Mouse (Mus musculus) spleen, adult 18-20 months (tissue): ENCODE results near the gene Ercc2.
A peak's percentile ranks its signal among the peaks of the same experiment; 100 is the strongest.

Experiments
- DNase-seq, 2 experiments: peaks; one replicate each; pipeline ENCODE4 v3.0.0; 2022; ENCODE audit warnings: mixed read lengths in 2 of 2

Ercc2 gene

GRCm38 (mm10) chr7:19409753-19410152, 27.9 kb downstream of the Ercc2 start:
- DNase-seq, result no peak

- no peak for DNase-seq
Measured at GRCm38 (mm10) chr7:19410766-19411344, 29.0 kb downstream of the Ercc2 start.

- DNase-seq, result no peak
Measured at GRCm38 (mm10) chr7:19411783-19412182, 30.0 kb downstream of the Ercc2 start.

GRCm38 (mm10) chr7:19413525-19413924, 31.7 kb downstream of the Ercc2 start:
- no peak for DNase-seq

- no peak for DNase-seq
Measured at GRCm38 (mm10) chr7:19416590-19416989, 34.8 kb downstream of the Ercc2 start.

- DNase-seq, result no peak
Measured at GRCm38 (mm10) chr7:19420121-19420520, 38.3 kb downstream of the Ercc2 start.

- peak; percentile 74 to 85 for DNase-seq
Measured at GRCm38 (mm10) chr7:19420821-19421636, 39.2 kb downstream of the Ercc2 start.

- no peak for DNase-seq
Measured at GRCm38 (mm10) chr7:19423083-19423482, 41.3 kb downstream of the Ercc2 start.

GRCm38 (mm10) chr7:19424051-19424450, 42.2 kb downstream of the Ercc2 start:
- no peak for DNase-seq

GRCm38 (mm10) chr7:19426349-19426748, 44.5 kb downstream of the Ercc2 start:
- no peak for DNase-seq

- no peak for DNase-seq
Measured at GRCm38 (mm10) chr7:19426888-19427287, 45.1 kb downstream of the Ercc2 start.

GRCm38 (mm10) chr7:19427999-19428650, 46.3 kb downstream of the Ercc2 start:
- DNase-seq, result peak in 1 of 2 experiments; percentile 19

GRCm38 (mm10) chr7:19429726-19430125, 47.9 kb downstream of the Ercc2 start:
- DNase-seq, result no peak

GRCm38 (mm10) chr7:19430402-19430801, 48.6 kb downstream of the Ercc2 start:
- DNase-seq, result no peak

GRCm38 (mm10) chr7:19432475-19432874, 50.7 kb downstream of the Ercc2 start:
- no peak for DNase-seq

GRCm38 (mm10) chr7:19436276-19436675, 54.5 kb downstream of the Ercc2 start:
- DNase-seq, result no peak

- no peak for DNase-seq
Measured at GRCm38 (mm10) chr7:19437048-19437447, 55.2 kb downstream of the Ercc2 start.

GRCm38 (mm10) chr7:19441448-19442091, 59.8 kb downstream of the Ercc2 start:
- no peak for DNase-seq

GRCm38 (mm10) chr7:19443344-19443743, 61.5 kb downstream of the Ercc2 start:
- DNase-seq, result peak; percentile 37 to 79

- DNase-seq, result no peak
Measured at GRCm38 (mm10) chr7:19444801-19445200, 63.0 kb downstream of the Ercc2 start.
